Mouse (Mus musculus): ENCODE data around the gene Rasal2. TPM values are rescaled to one million over a fixed set of nuclear protein-coding genes. Genes with fewer than 3 reads are reported as not detected.

The Rasal2 gene
- total RNA-seq, 1 experiment = 8.1 TPM

- TF ChIP-seq HCFC1 (IDR thresholded peaks at IDR 0.05; ENCODE audit: borderline replicate concordance, insufficient read depth, low read length) = no peak
- TF ChIP-seq CHD2 (IDR thresholded peaks at IDR 0.05; ENCODE audit: low read depth, low read length) = no peak
- TF ChIP-seq ZNF384 (IDR thresholded peaks at IDR 0.05; ENCODE audit: low read depth, low read length) = no peak
- no peak for TF ChIP-seq ZC3H11A (IDR thresholded peaks at IDR 0.05; ENCODE audit: borderline replicate concordance, low read depth, low read length)
- no peak for TF ChIP-seq MAFK (IDR thresholded peaks at IDR 0.05; ENCODE audit: insufficient read depth, low read depth, low read length)
- Histone ChIP-seq H3K9me3 (ENCODE audit: control insufficient read depth, insufficient read depth, low read depth, low read length) (no peaks in the 10 kb centered on the region), H3K4me3 (ENCODE audit: insufficient read depth in 1 of 2, low read depth in 1 of 2, low read length in 2 of 2, poor library complexity in 1 of 2, severe bottlenecking in 1 of 2) (no peak overlapping the region), H3K4me1 (ENCODE audit: control insufficient read depth in 2 of 2, insufficient read depth in 2 of 2, low read length in 2 of 2, poor library complexity in 1 of 2) (no peaks in the 10 kb centered on the region), H3K27ac (ENCODE audit: insufficient read depth, low read depth, low read length, poor library complexity, severe bottlenecking) (no peak overlapping the region), H3K36me3 (ENCODE audit: control insufficient read depth, insufficient read depth, low read length, poor library complexity, severe bottlenecking) (no peaks in the 10 kb centered on the region), H3K9ac (ENCODE audit: insufficient read depth, low read depth, low read length, poor library complexity, severe bottlenecking) (no peak overlapping the region)
- no peak for DNase-seq (ENCODE audit: low read depth, low spot score)
- in situ Hi-C loops (cut with MboI; ENCODE audit: low sequenced_read_pairs in 2 of 2, unreplicated experiment in 2 of 2) = no loop called here
Observed at GRCm38 (mm10) chr1:157230386-157230785, 182.0 kb downstream of the Rasal2 start.

GRCm38 (mm10) chr1:157225013-157225412 lies 187.4 kb downstream of the Rasal2 start:
- Histone ChIP-seq H3K36me3 (ENCODE audit: control insufficient read depth, insufficient read depth, low read length, poor library complexity, severe bottlenecking) (no peaks in the 10 kb centered on the region), H3K4me3 (ENCODE audit: insufficient read depth in 1 of 2, low read depth in 1 of 2, low read length in 2 of 2, poor library complexity in 1 of 2, severe bottlenecking in 1 of 2) (no peak overlapping the region), H3K27ac (ENCODE audit: insufficient read depth, low read depth, low read length, poor library complexity, severe bottlenecking) (no peak overlapping the region), H3K9ac (ENCODE audit: insufficient read depth, low read depth, low read length, poor library complexity, severe bottlenecking) (no peak overlapping the region), H3K9me3 (ENCODE audit: control insufficient read depth, insufficient read depth, low read depth, low read length) (no peaks in the 10 kb centered on the region), H3K4me1 (ENCODE audit: control insufficient read depth in 2 of 2, insufficient read depth in 2 of 2, low read length in 2 of 2, poor library complexity in 1 of 2) (no peaks in the 10 kb centered on the region)
- TF ChIP-seq MAFK (IDR thresholded peaks at IDR 0.05; ENCODE audit: insufficient read depth, low read depth, low read length) (no peak), ZC3H11A (IDR thresholded peaks at IDR 0.05; ENCODE audit: borderline replicate concordance, low read depth, low read length) (no peak), ZNF384 (IDR thresholded peaks at IDR 0.05; ENCODE audit: low read depth, low read length) (no peak), HCFC1 (IDR thresholded peaks at IDR 0.05; ENCODE audit: borderline replicate concordance, insufficient read depth, low read length) (no peak), CHD2 (IDR thresholded peaks at IDR 0.05; ENCODE audit: low read depth, low read length) (no peak)
- no peak for DNase-seq (ENCODE audit: low read depth, low spot score)
- in situ Hi-C loops (cut with MboI; ENCODE audit: low sequenced_read_pairs in 2 of 2, unreplicated experiment in 2 of 2) = no loop called here

GRCm38 (mm10) chr1:157220910-157221309 lies 191.5 kb downstream of the Rasal2 start:
- TF ChIP-seq HCFC1 (IDR thresholded peaks at IDR 0.05; ENCODE audit: borderline replicate concordance, insufficient read depth, low read length) = no peak
- TF ChIP-seq ZNF384 (IDR thresholded peaks at IDR 0.05; ENCODE audit: low read depth, low read length) = no peak
- TF ChIP-seq CHD2 (IDR thresholded peaks at IDR 0.05; ENCODE audit: low read depth, low read length) = no peak
- TF ChIP-seq MAFK (IDR thresholded peaks at IDR 0.05; ENCODE audit: insufficient read depth, low read depth, low read length) = no peak
- TF ChIP-seq ZC3H11A (IDR thresholded peaks at IDR 0.05; ENCODE audit: borderline replicate concordance, low read depth, low read length) = no peak
- Histone ChIP-seq H3K36me3 (ENCODE audit: control insufficient read depth, insufficient read depth, low read length, poor library complexity, severe bottlenecking) (no peaks in the 10 kb centered on the region), H3K27ac (ENCODE audit: insufficient read depth, low read depth, low read length, poor library complexity, severe bottlenecking) (no peak overlapping the region), H3K4me3 (ENCODE audit: insufficient read depth in 1 of 2, low read depth in 1 of 2, low read length in 2 of 2, poor library complexity in 1 of 2, severe bottlenecking in 1 of 2) (no peak overlapping the region), H3K4me1 (ENCODE audit: control insufficient read depth in 2 of 2, insufficient read depth in 2 of 2, low read length in 2 of 2, poor library complexity in 1 of 2) (no peaks in the 10 kb centered on the region), H3K9ac (ENCODE audit: insufficient read depth, low read depth, low read length, poor library complexity, severe bottlenecking) (no peak overlapping the region), H3K9me3 (ENCODE audit: control insufficient read depth, insufficient read depth, low read depth, low read length) (no peaks in the 10 kb centered on the region)
- no peak for DNase-seq (ENCODE audit: low read depth, low spot score)
- in situ Hi-C loops (cut with MboI; ENCODE audit: low sequenced_read_pairs in 2 of 2, unreplicated experiment in 2 of 2) = no loop called here

DNA sequence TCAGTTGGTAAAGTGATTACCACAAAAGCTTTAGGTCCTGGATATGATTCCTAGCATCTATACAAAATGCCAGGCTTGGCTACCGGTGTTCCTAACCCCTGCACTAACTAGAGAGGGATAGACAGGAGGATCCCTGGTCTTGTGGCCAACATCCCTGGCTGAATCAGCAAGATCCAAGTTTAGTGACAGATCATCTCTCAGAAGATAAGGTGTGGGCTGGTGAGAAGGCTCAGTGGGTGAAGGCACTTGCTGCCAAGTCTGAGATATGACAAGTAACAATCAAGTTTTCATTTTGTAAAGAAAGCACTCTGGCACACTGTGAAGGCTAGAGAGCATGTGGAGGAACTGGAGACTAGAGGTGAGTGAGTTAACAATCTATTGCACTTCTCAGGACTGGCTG lies 191.9 kb downstream of the Rasal2 start:
- no peaks in the 10 kb centered on the region for H3K9me3 ChIP-seq (ENCODE audit: control insufficient read depth, insufficient read depth, low read depth, low read length)
- no peaks in the 10 kb centered on the region for H3K4me1 ChIP-seq (ENCODE audit: control insufficient read depth in 2 of 2, insufficient read depth in 2 of 2, low read length in 2 of 2, poor library complexity in 1 of 2)
- no peak for TF ChIP-seq HCFC1 (IDR thresholded peaks at IDR 0.05; ENCODE audit: borderline replicate concordance, insufficient read depth, low read length)
- no peak for TF ChIP-seq CHD2 (IDR thresholded peaks at IDR 0.05; ENCODE audit: low read depth, low read length)
- TF ChIP-seq MAFK (IDR thresholded peaks at IDR 0.05; ENCODE audit: insufficient read depth, low read depth, low read length) = no peak
- TF ChIP-seq ZNF384 (IDR thresholded peaks at IDR 0.05; ENCODE audit: low read depth, low read length) = no peak
- no peak for TF ChIP-seq ZC3H11A (IDR thresholded peaks at IDR 0.05; ENCODE audit: borderline replicate concordance, low read depth, low read length)
- no peak overlapping the region for H3K27ac ChIP-seq (ENCODE audit: insufficient read depth, low read depth, low read length, poor library complexity, severe bottlenecking)
- no peak for DNase-seq (ENCODE audit: low read depth, low spot score)
- no peak overlapping the region for H3K4me3 ChIP-seq (ENCODE audit: insufficient read depth in 1 of 2, low read depth in 1 of 2, low read length in 2 of 2, poor library complexity in 1 of 2, severe bottlenecking in 1 of 2)
- in situ Hi-C loops (cut with MboI; ENCODE audit: low sequenced_read_pairs in 2 of 2, unreplicated experiment in 2 of 2) = no loop called here
- no peaks in the 10 kb centered on the region for H3K36me3 ChIP-seq (ENCODE audit: control insufficient read depth, insufficient read depth, low read length, poor library complexity, severe bottlenecking)
- no peak overlapping the region for H3K9ac ChIP-seq (ENCODE audit: insufficient read depth, low read depth, low read length, poor library complexity, severe bottlenecking)

GRCm38 (mm10) chr1:157208754-157209153 lies 203.6 kb downstream of the Rasal2 start:
- TF ChIP-seq ZNF384 (IDR thresholded peaks at IDR 0.05; ENCODE audit: low read depth, low read length) (no peak), ZC3H11A (IDR thresholded peaks at IDR 0.05; ENCODE audit: borderline replicate concordance, low read depth, low read length) (no peak), MAFK (IDR thresholded peaks at IDR 0.05; ENCODE audit: insufficient read depth, low read depth, low read length) (peak; percentile 50), CHD2 (IDR thresholded peaks at IDR 0.05; ENCODE audit: low read depth, low read length) (no peak), HCFC1 (IDR thresholded peaks at IDR 0.05; ENCODE audit: borderline replicate concordance, insufficient read depth, low read length) (no peak)
- Histone ChIP-seq H3K4me1 (ENCODE audit: control insufficient read depth in 2 of 2, insufficient read depth in 2 of 2, low read length in 2 of 2, poor library complexity in 1 of 2) (no peaks in the 10 kb centered on the region), H3K9ac (ENCODE audit: insufficient read depth, low read depth, low read length, poor library complexity, severe bottlenecking) (no peak overlapping the region), H3K9me3 (ENCODE audit: control insufficient read depth, insufficient read depth, low read depth, low read length) (no peaks in the 10 kb centered on the region), H3K36me3 (ENCODE audit: control insufficient read depth, insufficient read depth, low read length, poor library complexity, severe bottlenecking) (no peaks in the 10 kb centered on the region), H3K4me3 (ENCODE audit: insufficient read depth in 1 of 2, low read depth in 1 of 2, low read length in 2 of 2, poor library complexity in 1 of 2, severe bottlenecking in 1 of 2) (no peak overlapping the region), H3K27ac (ENCODE audit: insufficient read depth, low read depth, low read length, poor library complexity, severe bottlenecking) (no peak overlapping the region)
- in situ Hi-C loops (cut with MboI; ENCODE audit: low sequenced_read_pairs in 2 of 2, unreplicated experiment in 2 of 2) = no loop called here
- DNase-seq (ENCODE audit: low read depth, low spot score) = no peak
